Mouse (Mus musculus) midbrain, postnatal 0 days (tissue): Measurements from ENCODE around the gene Camta1. TPM values are rescaled to one million over a fixed set of nuclear protein-coding genes. Genes with fewer than 3 reads are reported as not detected.

Experiments used
- ATAC-seq: fragments of 200-750 bp; cut with Nextera tagmentation; 2 replicates; pipeline ENCODE4 v1.8.0; 2017; ENCODE audit warnings: moderate number of reproducible peaks, mild to moderate bottlenecking, moderate TSS enrichment, moderate library complexity; ENCODE audit not compliant: low FRiP score
- DNase-seq: peaks from one replicate; pipeline ENCODE4 v3.0.0-alpha.2; 2015; ENCODE audit warnings: low spot score
- H3K27ac ChIP-seq: fragments of 300-500 bp; sonication (generic); 2 replicates; pipeline ENCODE4 v1.5.1; 2014; ENCODE audit warnings: low read depth, mild to moderate bottlenecking, low read length, mixed read lengths
- H3K27me3 ChIP-seq: fragments of 300-500 bp; sonication (generic); 2 replicates; pipeline ENCODE4 v1.6.1; 2014; ENCODE audit warnings: low read length, control low read depth, mixed read lengths; ENCODE audit not compliant: insufficient read depth
- H3K36me3 ChIP-seq: fragments of 300-500 bp; sonication (generic); 2 replicates; pipeline ENCODE4 v1.6.1; 2014; ENCODE audit warnings: low read length, control low read depth, mixed read lengths; ENCODE audit not compliant: insufficient read depth
- H3K4me1 ChIP-seq: fragments of 300-500 bp; sonication (generic); 2 replicates; pipeline ENCODE4 v1.6.1; 2014; ENCODE audit warnings: mild to moderate bottlenecking, control low read depth, antibody characterized with exemption, low read length, mixed read lengths; ENCODE audit not compliant: insufficient read depth
- H3K4me2 ChIP-seq: fragments of 300-500 bp; sonication (generic); 2 replicates; pipeline ENCODE4 v1.6.1; 2014; ENCODE audit warnings: low read depth, mild to moderate bottlenecking, low read length, mixed read lengths; ENCODE audit not compliant: poor library complexity, severe bottlenecking
- H3K4me3 ChIP-seq: fragments of 300-500 bp; sonication (generic); 2 replicates; pipeline ENCODE4 v1.5.1; 2014; ENCODE audit warnings: low read depth, mild to moderate bottlenecking, low read length, moderate library complexity
- H3K9ac ChIP-seq: fragments of 300-500 bp; sonication (generic); replicated peaks from 2 replicates; pipeline ENCODE4 v1.6.1; 2014; ENCODE audit warnings: mild to moderate bottlenecking, low read length, moderate library complexity, mixed read lengths; ENCODE audit not compliant: poor library complexity, severe bottlenecking
- H3K9me3 ChIP-seq: fragments of 300-500 bp; sonication (generic); 2 replicates; pipeline ENCODE4 v1.6.1; 2016; ENCODE audit warnings: low read length, control low read depth
- CTCF ChIP-seq: IDR thresholded peaks from 2 replicates; pipeline ENCODE4 v1.5.1; 2016; ENCODE audit warnings: antibody characterized with exemption, mild to moderate bottlenecking
- WGBS: fragments of 180-500 bp; shearing (Covaris S2); extraction: QIAGEN DNeasy Blood & Tissue Kit; methylation state at CpG from one replicate; pipeline ENCODE4 v1.1.7; 2014; 5-methylcytosine and 5-hydroxymethylcytosine counted together
- polyA plus RNA-seq: library from polyadenylated mRNA; unstranded; fragments of >200 nt; fragmentation: Nextera tagmentation; extraction: Ambion mirVana; gene quantifications from 2 replicates; pipeline ENCODE4 v1.2.1, GENCODE M21; 2015
- total RNA-seq: library from RNA; depleted of rRNA; stranded (reverse); fragments of >200 nt; gene quantifications from 2 replicates; pipeline ENCODE4 v1.2.3, GENCODE M21; 2014

Gene Camta1
- total and polyA plus RNA-seq, 2 experiments from 2014 or later, result 140 to 153 TPM

- peaks cover 13% of the 10 kb centered on the region; the same call in 1 of the 2 replicates for H3K4me1 ChIP-seq
- H3K36me3 ChIP-seq, result no peaks in the 10 kb centered on the region
- DNase-seq, result no peak
- no peak overlapping the region for H3K4me2 ChIP-seq
- 25% methylated on average over 7 of the region's 7 CpGs for WGBS
- H3K9ac ChIP-seq, result no peak overlapping the region
- no peaks in the 10 kb centered on the region for H3K9me3 ChIP-seq
- ATAC-seq, result no peak
- H3K27me3 ChIP-seq, result no peaks in the 10 kb centered on the region
- no peak for TF ChIP-seq CTCF
- no peak overlapping the region for H3K4me3 ChIP-seq
- 0 out of 2 replicates have a peak overlapping the region, but pooled peaks have one; percentile 34 for H3K27ac ChIP-seq
Measured at GRCm38 (mm10) chr4:151568887-151569286, 292.8 kb downstream of the Camta1 start.

DNA sequence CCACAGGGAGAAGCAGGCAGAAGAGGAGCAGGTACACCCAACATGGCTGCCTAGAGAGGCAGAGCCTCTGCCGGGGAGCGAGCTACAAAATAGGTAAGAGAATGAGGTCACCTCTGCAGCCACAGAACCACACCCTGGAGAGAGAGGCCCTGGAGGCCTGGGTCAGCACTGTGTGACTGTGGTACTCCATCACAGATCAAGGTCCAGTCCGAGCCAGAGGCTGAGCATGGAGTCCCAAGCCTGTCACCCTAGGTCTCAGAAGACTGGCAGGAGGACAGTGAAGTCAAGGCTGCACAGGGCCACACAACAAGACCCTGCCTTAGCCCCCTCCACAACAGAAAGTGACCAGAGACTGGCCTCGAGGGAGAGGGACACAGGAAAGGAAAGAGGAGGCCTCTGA is 294.6 kb downstream of the Camta1 start:
- ATAC-seq (0 out of 2 replicates have a peak, but pooled peaks have one; percentile 35), DNase-seq (no peak)
- H3K9me3 ChIP-seq, result no peaks in the 10 kb centered on the region
- peaks cover 13% of the 10 kb centered on the region; the same call in 1 of the 2 replicates for H3K4me1 ChIP-seq
- H3K27ac ChIP-seq, result no peak overlapping the region
- no peaks in the 10 kb centered on the region for H3K36me3 ChIP-seq
- no peak overlapping the region for H3K4me2 ChIP-seq
- no peak for TF ChIP-seq CTCF
- H3K4me3 ChIP-seq, result no peak overlapping the region
- no peak overlapping the region for H3K9ac ChIP-seq
- H3K27me3 ChIP-seq, result no peaks in the 10 kb centered on the region
- 89% methylated on average over 4 of the region's 4 CpGs for WGBS

DNA sequence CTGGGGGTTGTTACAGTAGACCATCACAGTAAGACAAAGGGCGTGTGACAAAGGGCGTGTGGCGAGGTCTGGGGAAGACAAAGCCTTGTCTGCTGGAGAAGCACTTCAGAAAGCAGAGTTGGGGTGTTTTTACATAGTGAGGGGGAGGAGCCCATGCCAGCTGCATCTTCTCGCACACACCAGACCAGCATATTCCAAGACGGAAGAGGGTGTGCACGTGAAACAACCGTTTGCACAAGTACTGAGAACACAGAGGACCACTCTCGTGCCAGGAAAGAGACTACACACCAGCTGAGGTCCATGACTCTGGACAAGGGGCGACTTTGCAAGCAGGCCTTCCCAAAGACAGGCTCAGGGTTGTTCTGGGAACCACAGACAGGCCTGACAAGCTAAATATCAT is 306.2 kb downstream of the Camta1 start:
- 86% methylated on average over 9 of the region's 9 CpGs for WGBS
- no peak for DNase-seq
- no peak for ATAC-seq
- Histone ChIP-seq H3K4me1 (0 out of 2 replicates have a peak, but pooled peaks cover 3% of the 10 kb centered on the region), H3K4me2 (no peak overlapping the region), H3K27ac (no peak overlapping the region), H3K27me3 (no peaks in the 10 kb centered on the region), H3K36me3 (no peaks in the 10 kb centered on the region), H3K9ac (no peak overlapping the region), H3K9me3 (no peaks in the 10 kb centered on the region), H3K4me3 (no peak overlapping the region)
- no peak for TF ChIP-seq CTCF

- H3K9ac ChIP-seq, result no peak overlapping the region
- no peak for TF ChIP-seq CTCF
- 57% methylated on average over 10 of the region's 10 CpGs for WGBS
- H3K4me3 ChIP-seq, result no peak overlapping the region
- H3K4me1 ChIP-seq, result 0 out of 2 replicates have a peak, but pooled peaks cover 7% of the 10 kb centered on the region
- H3K36me3 ChIP-seq, result no peaks in the 10 kb centered on the region
- no peaks in the 10 kb centered on the region for H3K9me3 ChIP-seq
- ATAC-seq, result no peak
- no peak overlapping the region for H3K4me2 ChIP-seq
- no peaks in the 10 kb centered on the region for H3K27me3 ChIP-seq
- DNase-seq, result no peak
- H3K27ac ChIP-seq, result no peak overlapping the region
Measured at GRCm38 (mm10) chr4:151549523-151549922, 312.2 kb downstream of the Camta1 start.

- no peak overlapping the region for H3K27ac ChIP-seq
- DNase-seq (no peak), ATAC-seq (no peak)
- H3K36me3 ChIP-seq, result no peaks in the 10 kb centered on the region
- H3K9me3 ChIP-seq, result no peaks in the 10 kb centered on the region
- H3K27me3 ChIP-seq, result no peaks in the 10 kb centered on the region
- H3K4me3 ChIP-seq, result no peak overlapping the region
- H3K4me2 ChIP-seq, result no peak overlapping the region
- WGBS, result 70% methylated on average over 3 of the region's 3 CpGs
- no peak for TF ChIP-seq CTCF
- H3K4me1 ChIP-seq, result peaks cover 10% of the 10 kb centered on the region; the same call in 1 of the 2 replicates
- no peak overlapping the region for H3K9ac ChIP-seq
Measured at GRCm38 (mm10) chr4:151545452-151545851, 316.2 kb downstream of the Camta1 start.

GRCm38 (mm10) chr4:151544191-151544590 is 317.5 kb downstream of the Camta1 start:
- DNase-seq (no peak), ATAC-seq (no peak)
- Histone ChIP-seq H3K4me2 (no peak overlapping the region), H3K27ac (no peak overlapping the region), H3K4me3 (no peak overlapping the region), H3K36me3 (no peaks in the 10 kb centered on the region), H3K27me3 (no peaks in the 10 kb centered on the region), H3K9me3 (no peaks in the 10 kb centered on the region), H3K4me1 (peaks cover 7% of the 10 kb centered on the region; the same call in 1 of the 2 replicates), H3K9ac (no peak overlapping the region)
- 40% methylated on average over 5 of the region's 5 CpGs for WGBS
- TF ChIP-seq CTCF, result no peak
